Mouse (Mus musculus) embryo, embryonic 10 days (tissue): ENCODE measurements at regions not wholly inside any gene's neighbourhood (a gene's known extent, or its start where the extent isn't known, plus 50 kb on each side); places are given as distances from the start of the nearest gene placed in this dataset.
"Not testable (repeated sequence)": the region's sequence is repeated elsewhere in the genome, so short reads cannot be mapped to it uniquely, and the experiment has no call there.

Experiments
- DNase-seq: peaks from one replicate; pipeline ENCODE4 v3.0.0-alpha.2; 2015; ENCODE audit warnings: low spot score

DNA sequence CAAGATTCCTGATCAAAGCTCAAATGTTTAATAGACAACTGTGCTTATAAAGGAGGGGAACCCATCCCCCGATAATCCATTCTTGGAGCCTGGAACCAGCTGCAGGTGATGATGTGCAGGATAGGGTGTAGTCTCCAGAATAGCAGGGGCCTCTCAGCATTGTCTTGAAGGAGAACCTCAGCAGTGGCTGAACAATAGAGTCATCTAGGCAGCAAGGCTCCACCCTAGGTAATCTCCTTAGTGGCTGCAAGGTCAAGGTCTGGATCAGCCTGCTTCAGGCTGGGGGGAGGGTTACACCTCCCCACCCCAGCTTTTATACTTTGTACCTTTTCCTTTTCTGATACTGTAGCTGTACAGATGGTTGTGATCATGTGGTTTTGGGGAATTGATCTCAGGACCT lies 116.8 kb upstream of the Mettl4 start:
- no peak for DNase-seq

DNA sequence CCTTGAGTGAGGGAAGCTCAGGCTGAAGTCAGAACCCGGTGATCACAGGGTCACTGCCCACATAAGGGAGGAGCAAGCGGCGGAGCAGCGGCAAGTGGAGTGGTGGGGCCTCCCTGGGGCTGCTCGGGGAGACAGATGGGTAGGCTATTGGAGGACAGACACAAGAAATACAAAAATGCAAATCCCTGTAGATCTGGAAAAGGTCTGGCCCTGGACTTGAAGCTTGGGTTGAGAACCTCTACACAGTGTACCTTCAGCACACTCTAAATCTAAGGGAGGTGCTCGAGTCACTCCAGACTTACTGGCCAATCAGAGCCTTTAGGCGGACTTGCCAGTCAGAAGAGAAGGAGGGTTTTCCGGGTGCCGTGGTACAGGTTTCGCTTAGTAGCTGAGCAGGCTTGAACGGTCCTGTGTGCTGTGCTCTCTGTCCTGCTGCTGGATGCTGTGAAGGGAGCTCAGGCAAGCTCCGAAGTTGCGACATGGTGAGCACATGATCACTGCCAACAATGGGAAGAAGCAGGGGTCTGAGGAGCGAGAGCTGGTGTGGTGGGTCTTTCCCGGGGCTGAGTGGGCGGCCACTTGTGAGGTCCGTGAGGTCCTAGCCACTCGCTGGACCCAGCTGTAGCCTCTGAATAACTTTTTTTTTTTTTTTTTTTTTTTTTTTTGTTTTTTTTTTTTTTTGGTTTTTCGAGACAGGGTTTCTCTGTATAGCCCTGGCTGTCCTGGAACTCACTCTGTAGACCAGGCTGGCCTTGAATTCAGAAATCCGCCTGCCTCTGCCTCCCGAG lies 114.9 kb upstream of the Mettl4 start:
- peak; percentile 83 for DNase-seq

GRCm38 (mm10) chr17:94854698-94855097 lies 104.9 kb upstream of the Mettl4 start:
- not testable (repeated sequence) for DNase-seq

GRCm38 (mm10) chr17:94834446-94835117 lies 84.8 kb upstream of the Mettl4 start:
- peak; percentile 86 for DNase-seq

DNA sequence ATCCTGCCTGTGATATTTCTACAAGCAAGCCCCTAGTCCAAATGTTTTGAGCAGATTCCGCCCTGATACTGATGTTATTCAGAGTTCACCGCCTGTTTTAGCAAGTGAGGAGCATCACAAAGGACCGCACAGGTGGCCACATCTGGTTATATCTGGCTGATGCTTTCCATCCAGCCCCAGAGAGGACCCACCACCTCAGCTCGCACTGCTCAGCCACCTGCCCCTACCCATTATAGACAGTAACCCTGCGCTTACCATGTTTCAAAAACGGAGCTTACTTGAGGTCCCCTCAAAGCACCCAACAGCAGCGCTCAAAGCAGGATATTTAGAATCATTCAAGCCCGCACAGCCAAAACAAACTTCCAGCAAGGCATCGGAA lies 84.2 kb upstream of the Mettl4 start:
- DNase-seq = not testable (repeated sequence)

GRCm38 (mm10) chr17:94826415-94826814 lies 76.6 kb upstream of the Mettl4 start:
- not testable (repeated sequence) for DNase-seq

DNA sequence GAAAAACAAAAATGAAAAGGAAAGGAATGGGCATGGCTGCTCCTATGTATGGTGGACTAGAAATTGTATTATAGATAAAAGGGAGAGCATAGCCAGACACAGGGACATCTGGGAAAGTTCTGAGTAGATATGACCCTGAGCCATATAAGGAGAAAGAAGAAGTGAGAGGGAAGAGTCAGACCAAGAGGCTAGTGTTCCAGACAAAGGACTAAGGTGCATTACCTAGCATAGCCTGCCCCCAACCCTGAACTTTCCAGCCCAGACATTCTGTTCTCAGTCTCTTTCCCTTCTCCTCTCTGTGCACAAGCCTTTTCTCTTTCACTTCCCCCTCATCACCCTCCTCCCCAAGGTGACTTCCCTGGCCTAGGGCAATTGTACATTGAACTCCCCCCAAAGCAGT lies 58.9 kb upstream of the Mettl4 start:
- DNase-seq = no peak
